Mouse (Mus musculus) spleen, embryonic (tissue): ENCODE data around the gene Pxn.

ENCODE experiments used
- CTCF ChIA-PET: fragments of 350-600 bp; sonication (Branson Sonifier 250); formaldehyde crosslinking; loops from one replicate; lab custom pipeline; 2022; lab: Charles Lee

Gene Pxn

DNA sequence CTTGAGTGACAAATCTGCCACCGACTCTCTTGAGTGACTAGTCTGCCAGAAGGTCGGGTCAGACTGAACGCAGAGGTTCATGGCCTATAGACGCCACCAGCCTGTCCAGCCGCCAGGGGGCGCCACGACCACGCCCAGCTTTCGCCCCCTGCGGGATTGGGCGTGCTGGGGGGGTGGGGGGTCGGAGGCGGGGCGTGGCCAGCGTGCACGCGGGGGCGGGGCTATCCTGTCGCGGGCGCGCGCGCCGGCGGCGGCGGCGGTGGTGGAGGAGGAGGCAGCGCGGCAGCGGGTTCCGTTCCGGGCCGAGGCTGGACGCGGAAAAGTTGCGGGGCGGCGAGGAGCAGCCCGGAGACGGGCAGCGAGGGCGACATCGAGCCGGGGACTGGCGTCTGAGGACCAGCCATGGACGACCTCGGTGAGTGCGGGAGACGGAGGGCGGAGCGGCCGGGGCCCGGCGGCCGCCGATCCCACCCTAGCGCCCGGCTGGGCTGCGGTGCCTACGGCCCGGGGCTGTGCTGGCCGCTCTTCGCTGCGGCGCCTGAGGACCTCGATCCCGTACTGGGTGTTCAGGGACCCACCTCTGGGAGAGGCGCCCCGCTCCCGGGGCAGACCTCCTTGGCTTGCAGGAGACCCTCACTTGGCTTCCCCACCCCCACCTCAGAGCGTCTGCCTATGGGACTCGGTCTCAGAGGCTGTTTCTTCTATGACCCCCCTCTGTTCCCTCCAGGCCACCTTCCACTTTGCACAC lies at the start of gene Pxn:
TSS of gene Pxn (plus strand) at position 223 of the 748 bp plus-strand sequence.
- CTCF ChIA-PET: interaction anchor here (0.6 to 0.9 kb wide), 5 partner anchors 22 to 748 kb away, joined by 3 to 8 read pairs (median 4); no protein-coding TSS in a partner anchor

DNA sequence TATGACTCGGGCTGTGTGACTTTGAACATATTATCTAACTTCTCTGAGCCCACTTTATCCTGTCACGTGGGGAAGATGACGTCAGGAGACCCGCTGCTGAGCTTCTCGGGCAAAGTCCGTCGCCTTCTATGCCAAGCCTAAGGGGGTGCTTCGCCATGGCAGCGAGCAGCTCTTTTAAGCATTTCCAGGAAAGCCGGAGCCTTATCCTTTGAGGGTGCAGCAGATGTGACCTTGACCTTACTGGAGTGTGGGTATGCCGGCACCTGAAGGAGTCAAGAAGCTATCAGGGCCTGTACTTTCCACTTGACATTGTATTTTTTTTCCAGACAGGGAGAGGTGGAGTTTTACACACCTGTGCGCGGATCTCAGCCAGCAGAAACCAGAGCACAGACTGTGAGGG lies 47.6 kb upstream of the Pxn start:
- CTCF ChIA-PET: no interaction called here

DNA sequence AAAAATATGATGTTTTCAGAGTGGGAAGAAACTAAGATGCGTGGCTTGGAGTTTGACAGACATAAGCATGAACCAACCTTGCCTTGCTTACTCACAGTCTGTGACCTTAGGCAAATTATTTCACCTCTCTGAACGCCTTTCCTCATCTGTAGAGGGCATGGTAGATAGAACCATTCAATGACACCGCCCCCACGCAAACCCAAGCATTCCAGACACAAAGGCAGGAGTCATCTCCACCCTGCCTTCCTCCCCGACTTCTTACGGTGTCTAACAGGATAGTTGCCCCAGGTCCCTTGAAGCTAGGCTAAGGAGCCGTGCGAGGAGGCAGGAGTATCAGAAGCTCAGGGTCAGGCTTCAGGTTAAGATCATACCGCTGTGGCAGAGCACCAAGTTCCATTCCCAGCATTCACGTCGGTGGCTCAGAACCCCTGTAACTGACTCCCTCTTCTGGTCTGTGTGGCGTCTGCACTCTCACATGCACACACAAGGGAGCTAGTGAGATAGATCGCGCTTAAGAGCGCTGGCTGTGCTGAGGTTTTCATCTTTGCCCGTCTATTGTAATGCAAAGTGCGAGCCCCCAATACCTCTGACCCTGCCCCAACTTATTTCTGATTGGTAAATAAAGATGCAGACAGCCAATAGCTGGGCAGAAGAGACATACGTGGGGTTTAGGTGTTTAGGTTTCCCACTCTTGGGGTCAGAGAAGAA lies 41.9 kb upstream of the Pxn start:
- CTCF ChIA-PET: no interaction called here

DNA sequence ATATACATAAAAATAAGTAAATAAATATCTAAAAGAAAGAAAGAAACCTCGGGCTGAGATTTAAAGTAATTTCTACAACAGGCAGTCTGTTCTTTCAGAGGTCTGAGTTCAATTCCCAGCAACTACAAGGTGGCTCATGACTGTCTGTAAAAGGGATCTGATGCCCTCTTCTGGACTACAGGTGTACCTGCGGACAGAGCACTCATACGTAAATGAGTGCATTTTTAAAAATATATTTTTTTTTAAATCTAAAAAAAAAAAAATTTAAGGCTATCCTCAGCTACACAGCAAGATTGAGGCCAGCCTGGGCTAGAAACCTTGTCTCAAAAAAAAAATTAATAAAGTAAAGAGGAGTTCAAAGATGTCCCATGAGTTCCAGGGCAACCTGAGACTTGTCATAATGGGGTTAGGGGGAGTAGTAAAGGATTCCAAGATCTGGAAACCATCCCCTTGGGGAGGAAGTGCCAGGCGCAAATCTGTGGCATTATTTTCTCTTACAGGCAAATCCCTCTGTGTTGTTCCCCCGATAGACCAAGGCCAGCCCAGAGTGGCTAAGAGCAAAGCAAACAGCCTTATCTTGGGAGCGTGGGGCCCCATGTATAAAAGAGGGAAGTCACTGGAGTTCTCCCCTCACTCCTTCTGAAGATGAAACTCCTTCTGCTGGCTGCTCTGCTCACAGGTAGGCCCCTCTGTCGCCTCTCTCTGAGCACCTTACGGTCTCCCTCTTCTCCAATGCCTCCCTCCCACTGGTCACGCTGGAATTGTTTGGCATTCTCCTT lies 40.6 kb upstream of the Pxn start, which contains the start of gene Pla2g1b:
TSS of gene Pla2g1b (plus strand) at position 621 of the 779 bp plus-strand sequence.
- CTCF ChIA-PET: no interaction called here

DNA sequence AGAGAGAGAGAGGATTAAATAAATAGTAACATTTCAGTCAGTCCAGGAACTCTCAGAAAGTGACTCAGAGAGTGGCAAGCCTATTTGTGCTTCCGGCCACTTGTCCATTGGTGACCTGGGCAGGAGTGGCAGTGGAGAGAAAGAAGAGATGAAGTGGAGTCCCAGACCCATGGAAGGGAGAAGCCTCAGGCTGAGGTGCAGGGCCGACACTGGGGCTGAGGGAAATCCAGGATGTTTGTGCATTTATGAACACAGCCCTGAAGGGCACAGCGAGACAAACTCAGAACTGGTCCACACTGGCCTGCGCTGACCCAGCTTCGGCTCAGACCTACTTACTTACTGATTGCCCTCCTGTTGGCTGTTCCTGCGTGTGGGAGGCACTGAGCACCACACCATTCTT lies 36.7 kb upstream of the Pxn start:
- CTCF ChIA-PET: no interaction called here

DNA sequence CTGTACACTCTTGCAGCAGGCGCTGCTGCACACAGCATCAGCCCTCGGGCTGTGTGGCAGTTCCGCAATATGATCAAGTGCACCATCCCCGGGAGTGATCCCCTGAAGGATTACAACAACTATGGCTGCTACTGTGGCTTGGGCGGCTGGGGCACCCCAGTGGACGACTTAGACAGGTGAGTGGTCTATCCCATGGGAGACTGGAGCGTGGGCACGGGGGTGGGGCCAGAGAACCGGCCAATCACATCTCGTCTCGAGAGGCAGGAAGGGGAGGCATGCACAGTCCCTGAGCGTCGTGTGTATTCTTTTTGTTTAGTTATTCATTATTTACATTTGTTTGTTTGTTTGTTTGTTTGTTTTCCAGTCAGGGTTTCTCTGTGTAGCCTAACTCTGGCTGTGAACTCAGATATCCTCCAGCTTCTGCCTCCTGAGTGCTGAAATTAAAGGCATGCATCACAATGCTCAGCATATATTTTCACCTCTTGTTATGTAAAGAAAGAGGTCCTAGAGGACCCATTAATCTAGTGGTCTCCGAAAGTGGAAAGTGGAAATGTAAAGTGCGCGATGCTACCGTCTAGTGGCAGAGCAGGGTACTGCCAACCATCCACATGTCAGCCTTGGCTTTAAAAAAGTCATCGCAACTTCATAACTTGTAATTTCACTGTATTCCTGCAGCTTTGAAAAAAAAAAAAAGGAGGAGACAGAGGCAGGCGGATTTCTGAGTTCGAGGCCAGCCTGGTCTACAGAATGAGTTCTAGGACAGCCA lies 35.5 kb upstream of the Pxn start:
- CTCF ChIA-PET: no interaction called here

DNA sequence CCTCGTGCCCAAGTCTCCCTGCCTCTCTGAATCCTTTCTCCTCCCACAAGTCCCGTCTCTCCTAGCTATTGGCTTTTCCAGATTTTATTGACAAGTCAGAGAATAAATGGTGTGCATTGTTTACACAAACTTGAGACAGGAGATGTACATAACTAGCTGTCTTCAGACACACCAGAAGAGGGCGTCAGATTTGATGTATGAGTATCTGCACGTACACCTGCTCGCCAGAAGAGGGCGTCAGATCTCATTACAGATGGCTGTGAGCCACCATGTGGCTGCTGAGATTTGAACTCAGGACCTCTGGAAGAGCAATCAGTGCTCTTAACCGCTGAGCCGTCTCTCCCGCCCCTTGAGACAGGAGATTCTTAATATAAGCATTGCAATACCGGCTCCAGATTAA lies 33.3 kb upstream of the Pxn start:
- CTCF ChIA-PET: no interaction called here

DNA sequence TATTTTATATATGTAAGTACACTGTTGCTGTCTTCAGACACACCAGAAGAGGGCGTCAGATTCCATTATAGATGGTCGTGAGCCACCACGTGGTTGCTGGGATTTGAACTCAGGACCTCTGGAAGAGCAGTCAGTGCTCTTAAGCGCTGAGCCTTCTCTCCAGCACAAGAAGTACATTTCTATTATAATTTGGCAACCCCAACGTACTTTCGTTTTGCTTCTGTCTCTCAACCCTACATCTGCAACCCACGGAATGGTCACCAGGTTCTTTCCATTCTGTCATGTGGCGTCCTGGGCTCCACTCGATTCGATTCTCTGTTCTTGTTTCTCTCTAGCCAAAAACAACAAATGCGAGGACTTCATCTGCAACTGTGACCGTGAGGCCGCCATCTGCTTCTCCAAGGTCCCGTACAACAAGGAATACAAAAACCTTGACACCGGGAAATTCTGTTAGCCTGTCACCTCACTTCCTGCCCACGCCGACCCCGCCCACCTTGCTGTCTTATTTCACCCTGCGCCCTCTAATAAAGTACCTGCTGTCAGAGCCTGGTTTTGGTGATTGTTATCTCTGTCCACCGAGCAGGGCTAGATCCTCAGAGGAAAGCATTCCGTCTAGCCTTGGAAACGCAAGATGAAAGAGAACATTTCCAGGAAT lies 32.2 kb upstream of the Pxn start:
- CTCF ChIA-PET: no interaction called here

DNA sequence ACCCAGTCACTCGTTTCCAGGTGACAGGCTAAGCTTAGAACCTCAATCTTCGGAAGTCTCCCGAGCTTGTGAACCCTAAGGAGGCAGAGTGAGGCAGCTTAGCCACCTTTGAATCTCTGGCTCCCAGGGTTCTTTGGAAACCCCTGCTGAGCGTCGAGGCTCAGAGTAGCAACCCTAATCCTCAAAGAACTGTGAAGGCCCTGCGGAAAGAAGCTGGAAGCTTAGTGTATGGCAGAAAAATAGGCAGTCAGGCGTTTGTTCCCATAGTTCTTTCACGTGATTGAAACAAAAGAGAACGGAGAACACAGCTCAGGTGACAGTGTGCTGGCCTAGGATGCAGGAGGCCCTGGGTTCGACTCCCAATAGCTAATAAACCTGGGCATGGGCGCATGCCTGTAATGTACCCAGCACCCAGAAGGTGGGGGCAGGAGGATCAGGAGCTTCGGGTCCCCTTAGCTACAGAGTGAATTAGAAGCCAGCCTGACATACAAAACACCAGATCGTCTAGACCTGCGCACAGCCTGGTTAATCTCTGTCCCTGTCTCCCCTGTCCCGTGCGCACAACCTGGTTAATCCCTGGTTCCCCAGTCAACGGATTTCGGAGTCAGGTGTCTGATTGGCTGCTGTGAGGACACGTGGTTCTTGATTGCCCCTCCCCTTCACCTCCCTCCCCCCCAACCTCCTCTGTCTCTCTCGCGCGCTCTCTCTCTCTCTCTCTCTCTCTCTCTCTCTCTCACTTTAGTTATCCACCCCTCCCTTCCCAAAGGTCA lies 31.0 kb upstream of the Pxn start:
- CTCF ChIA-PET: interaction anchor here (0.5 to 1.0 kb wide), 6 partner anchors 8 to 426 kb away, joined by 3 to 13 read pairs (median 8); no protein-coding TSS in a partner anchor

DNA sequence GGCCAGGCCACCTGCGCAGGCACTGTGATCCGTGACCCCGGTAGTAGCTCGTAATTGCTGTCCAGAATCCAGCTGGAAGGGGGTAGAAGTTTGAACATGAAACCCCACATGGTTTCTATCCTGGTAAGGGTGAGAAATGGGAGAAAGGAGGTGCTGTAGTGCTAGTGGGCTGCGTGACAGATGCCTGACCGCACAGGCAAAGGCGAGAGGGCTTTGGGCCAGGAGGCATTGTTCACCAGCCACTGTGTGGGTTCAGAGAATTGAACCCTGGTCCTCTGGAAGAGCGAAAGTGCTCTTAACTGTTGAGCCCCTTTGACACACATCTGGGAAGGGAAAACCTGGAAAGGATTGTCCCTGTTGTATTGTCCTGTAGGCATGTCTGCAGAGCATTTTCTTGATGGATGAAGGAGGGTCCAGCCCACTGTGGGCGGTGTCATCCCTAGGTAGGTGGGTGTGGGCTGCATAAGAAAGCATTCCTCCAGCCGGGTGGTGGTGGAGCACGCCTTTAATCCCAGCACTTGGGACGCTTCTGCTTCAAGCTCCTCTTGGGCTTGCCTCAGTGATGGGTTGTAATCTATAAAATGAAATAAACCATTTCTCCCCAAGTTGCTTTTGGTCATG lies 30.3 kb upstream of the Pxn start:
- CTCF ChIA-PET: interaction anchor here (0.6 to 0.7 kb wide), 5 partner anchors 9 to 427 kb away, joined by 4 to 13 read pairs (median 8); no protein-coding TSS in a partner anchor

DNA sequence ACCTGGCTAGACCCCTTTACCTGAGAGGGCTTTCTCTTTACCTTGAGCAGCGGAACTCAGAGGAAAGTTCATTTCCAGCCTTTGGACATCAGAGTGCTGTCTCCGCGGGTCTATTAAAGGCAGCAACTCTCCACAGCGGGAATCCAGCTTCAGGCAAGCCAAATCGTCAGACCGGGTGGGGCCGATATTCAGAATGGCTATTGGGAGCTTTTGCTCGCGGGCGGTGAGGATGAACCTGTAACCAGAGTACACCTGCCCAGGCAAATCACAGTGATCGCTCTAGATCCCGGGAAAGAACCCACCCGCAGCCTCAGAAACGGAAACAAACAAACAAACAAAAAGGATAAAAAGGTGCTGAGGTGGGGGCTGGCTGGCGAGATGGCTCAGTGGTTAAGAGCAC lies 26.9 kb upstream of the Pxn start:
- CTCF ChIA-PET: no interaction called here

DNA sequence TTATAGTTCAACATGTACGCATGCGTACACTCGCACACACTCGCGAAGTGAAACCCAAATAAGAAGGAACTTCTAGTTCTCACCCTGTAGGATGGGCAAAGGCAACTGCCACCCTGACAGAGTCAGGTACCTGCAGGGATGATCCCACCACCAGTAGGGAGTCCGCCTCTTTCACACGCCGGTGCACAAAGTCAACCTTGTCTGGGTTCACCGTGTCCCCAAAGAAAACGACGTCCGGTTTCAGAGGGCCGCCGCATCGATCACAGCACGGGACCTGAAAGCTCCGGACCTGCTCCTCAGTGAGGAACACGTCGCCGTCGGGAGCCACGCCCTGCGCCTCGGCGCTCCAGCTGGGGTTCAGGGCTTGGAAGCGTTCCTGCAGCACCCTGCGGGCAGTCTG lies 26.4 kb upstream of the Pxn start:
- CTCF ChIA-PET: no interaction called here

DNA sequence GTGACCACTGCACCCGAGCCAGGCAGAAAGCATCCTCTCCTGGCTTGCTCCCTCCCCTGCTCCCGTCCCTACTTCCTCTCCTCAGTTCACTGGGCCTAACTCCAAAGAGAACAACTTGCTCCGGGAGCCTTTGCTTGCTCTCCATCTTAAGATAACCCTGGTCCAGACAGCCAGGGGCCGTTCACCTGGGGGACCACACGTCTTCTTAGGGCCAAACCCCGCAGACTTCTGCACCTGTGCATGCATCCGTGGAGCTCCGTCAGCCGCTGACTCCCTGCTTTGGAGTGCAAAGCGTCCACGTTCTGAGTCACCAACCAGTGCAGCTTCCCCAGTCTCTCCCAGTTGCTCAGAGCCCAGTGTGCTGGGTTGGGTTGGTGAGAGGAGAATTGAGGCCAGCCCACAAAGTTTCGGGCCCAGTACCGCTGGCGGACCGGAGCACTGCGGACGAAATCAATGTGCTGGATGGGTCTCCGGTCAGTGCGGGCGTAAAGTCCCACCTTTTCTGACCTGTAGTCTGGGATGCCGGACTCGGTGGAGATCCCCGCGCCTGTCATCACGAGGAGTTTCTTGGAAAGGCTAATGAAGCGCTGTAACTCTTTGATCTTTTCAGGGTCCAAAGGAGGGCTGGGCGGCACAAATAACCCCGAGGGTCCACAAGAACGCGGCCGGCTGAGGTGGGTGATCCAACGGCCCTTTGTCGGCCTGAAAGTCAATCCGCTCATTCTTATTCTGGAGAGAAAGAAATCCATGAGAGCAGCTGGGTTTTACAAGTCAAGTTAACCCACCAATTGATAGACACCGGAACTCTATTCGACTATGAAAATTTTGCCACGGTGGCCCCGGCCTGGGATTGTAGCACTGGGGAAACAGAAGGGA lies 23.8 kb upstream of the Pxn start:
- CTCF ChIA-PET: no interaction called here

DNA sequence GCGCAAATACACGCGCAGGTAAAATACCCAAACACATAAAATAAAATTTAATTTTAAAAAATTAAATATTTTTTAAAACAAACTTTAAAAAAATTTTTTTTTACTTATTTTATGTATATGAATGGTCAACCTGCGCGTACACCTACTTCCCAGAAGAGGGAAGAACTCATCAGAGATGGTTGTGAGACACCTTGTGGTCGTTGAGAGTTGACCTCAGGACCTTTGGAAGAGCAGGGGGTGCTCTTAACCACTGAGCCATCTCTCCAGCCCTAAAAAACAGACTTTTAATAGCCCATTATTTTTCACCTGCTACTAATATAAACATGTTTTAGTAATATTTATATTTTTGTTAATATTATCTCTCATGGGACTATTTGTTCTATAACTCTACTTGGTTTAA lies 23.1 kb upstream of the Pxn start:
- CTCF ChIA-PET: interaction anchor here (1.0 to 1.1 kb wide), 2 partner anchors 8 to 13 kb away, joined by 3 read pairs; no protein-coding TSS in a partner anchor

DNA sequence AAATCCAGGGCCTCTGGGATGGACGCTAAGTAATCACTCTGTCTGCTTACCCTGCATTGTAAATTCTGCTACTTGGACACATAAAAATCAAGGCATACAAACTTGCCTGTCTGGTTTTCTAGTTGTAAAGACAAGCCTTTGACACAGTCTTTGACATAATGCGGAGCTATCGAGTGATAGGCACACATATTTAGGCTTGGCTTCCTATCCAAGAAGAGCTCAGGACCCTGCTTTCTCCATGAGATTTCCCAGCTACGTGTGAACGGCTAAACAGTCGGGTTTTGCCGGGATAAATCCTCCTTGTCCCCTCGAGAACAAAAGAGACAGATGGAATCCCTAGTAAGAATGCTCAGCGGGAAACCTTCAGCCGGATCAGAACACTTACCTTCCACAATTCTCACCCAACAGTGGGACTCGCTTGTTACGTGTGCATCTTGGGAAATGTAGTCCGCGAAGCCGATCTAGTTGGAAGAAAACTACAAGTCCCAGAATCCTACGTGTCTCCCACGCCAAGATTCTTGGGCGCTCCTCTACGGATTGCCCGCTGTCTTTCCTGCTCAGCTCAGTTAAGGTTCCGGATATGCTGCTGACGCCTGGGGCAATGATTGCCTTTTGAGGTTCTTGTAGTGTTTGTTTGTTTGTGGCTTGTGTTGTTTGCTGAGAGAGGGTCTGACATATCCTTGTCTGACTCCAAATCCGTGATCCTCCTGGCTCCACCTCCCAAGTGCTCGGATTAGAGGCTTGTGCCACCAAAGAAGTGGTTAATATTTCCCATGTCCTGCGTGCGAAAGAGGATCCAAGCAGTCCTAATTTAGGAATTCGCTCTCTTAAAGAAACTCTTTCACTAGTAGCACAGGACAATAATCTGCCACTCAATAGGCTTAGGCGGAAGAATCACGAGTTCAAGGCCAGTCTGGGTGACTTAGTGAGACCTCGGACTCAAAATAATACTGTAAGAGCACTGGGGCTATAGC lies 22.2 kb upstream of the Pxn start, which contains the start of gene Sirt4:
TSS of gene Sirt4 (minus strand) at position 779 of the 974 bp plus-strand sequence.
- CTCF ChIA-PET: interaction anchor here (0.7 to 1.1 kb wide), 3 partner anchors 8 to 12 kb away, joined by 3 to 13 read pairs (median 3); no protein-coding TSS in a partner anchor

DNA sequence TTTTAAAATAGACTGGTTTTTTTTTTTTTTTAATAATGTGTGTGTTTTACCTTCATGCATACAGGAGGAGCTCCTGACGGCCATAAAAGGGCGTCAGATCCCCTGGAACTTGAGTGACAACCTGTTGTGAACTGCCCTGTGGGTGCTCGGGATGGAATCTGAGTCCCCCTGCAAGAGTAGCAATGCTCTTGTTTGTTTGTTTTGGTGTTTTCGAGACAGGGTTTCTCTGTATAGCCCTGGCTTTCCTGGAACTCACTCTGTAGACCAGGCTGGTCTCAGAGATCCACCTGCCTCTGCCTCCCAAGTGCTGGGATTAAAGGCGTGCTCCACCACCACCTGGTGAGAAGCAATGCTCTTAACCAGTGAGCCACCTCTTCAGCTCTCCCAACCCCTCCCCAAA lies 21.5 kb upstream of the Pxn start:
- CTCF ChIA-PET: interaction anchor here (0.7 kb wide), 1 partner anchor 9 kb away, joined by 13 read pairs; no protein-coding TSS in a partner anchor
